Mouse (Mus musculus) CH12.LX (cell line): Measurements from ENCODE around the gene Nemp1. TPM values are rescaled to one million over a fixed set of nuclear protein-coding genes. Genes with fewer than 3 reads are reported as not detected.

Source experiments
- DNase-seq: peaks from one replicate; pipeline ENCODE4 v3.0.0-alpha.2; 2013; ENCODE audit errors: extremely low read depth
- H3K27ac ChIP-seq: 2 replicates; pipeline ENCODE4 v1.5.1; 2012; ENCODE audit warnings: low read depth, mild to moderate bottlenecking, control low read depth, moderate library complexity; ENCODE audit not compliant: insufficient read depth
- H3K27me3 ChIP-seq: replicated peaks from 2 replicates; pipeline ENCODE3; 2012; ENCODE audit warnings: inconsistent platforms
- H3K36me3 ChIP-seq, 2 experiments: replicated peaks in 1 of 2; 2 replicates each; pipeline versions ENCODE3 to v1.6.1; 2012; ENCODE audit warnings: inconsistent platforms in 1 of 2, low read length in 1 of 2, mild to moderate bottlenecking in 1 of 2, mixed read lengths in 1 of 2, moderate library complexity in 1 of 2; ENCODE audit not compliant: control insufficient read depth in 1 of 2, insufficient read depth in 1 of 2
- H3K4me1 ChIP-seq, 2 experiments: 2 replicates each; pipeline ENCODE4 v1.6.1; 2012; ENCODE audit warnings: inconsistent platforms in 1 of 2, moderate library complexity in 1 of 2; ENCODE audit not compliant: insufficient read depth in 2 of 2, control insufficient read depth in 1 of 2
- H3K4me2 ChIP-seq: 2 replicates; pipeline ENCODE4 v1.6.1; 2012; ENCODE audit warnings: low read depth, mild to moderate bottlenecking, control low read depth; ENCODE audit not compliant: poor library complexity, insufficient read depth, severe bottlenecking
- H3K4me3 ChIP-seq, 3 experiments: fragments of 150-350 bp in 1 of 3; sonication (generic) in 1 of 3; replicated peaks in 1 of 3; 2 replicates each; pipeline versions ENCODE3 to v1.5.1; 2011 to 2012; ENCODE audit warnings: low read depth in 2 of 3, low read length in 2 of 3, mild to moderate bottlenecking in 2 of 3, moderate library complexity in 2 of 3, control low read depth in 1 of 3, improper control_type of control experiment in 1 of 3, inconsistent platforms in 1 of 3, mixed read lengths in 1 of 3; ENCODE audit not compliant: poor library complexity in 1 of 3
- H3K79me2 ChIP-seq: replicated peaks from 2 replicates; pipeline ENCODE4 v1.6.1; 2012; ENCODE audit warnings: mild to moderate bottlenecking, moderate library complexity; ENCODE audit not compliant: control insufficient read depth, poor library complexity, insufficient read depth, severe bottlenecking; ENCODE audit errors: extremely low read depth
- H3K9ac ChIP-seq: 2 replicates; pipeline ENCODE4 v1.6.1; 2012; ENCODE audit warnings: low read depth, mild to moderate bottlenecking, control low read depth, moderate library complexity; ENCODE audit not compliant: insufficient read depth
- H3K9me3 ChIP-seq: replicated peaks from 2 replicates; pipeline ENCODE3; 2012; ENCODE audit warnings: low read length, inconsistent platforms, mixed read lengths
- CHD2 ChIP-seq: IDR thresholded peaks from 2 replicates; pipeline ENCODE4 v1.6.1; 2011; ENCODE audit warnings: low read length, improper control_type of control experiment
- ELF1 ChIP-seq: IDR thresholded peaks from 2 replicates; pipeline ENCODE4 v1.6.1; 2014; ENCODE audit warnings: low read depth, mild to moderate bottlenecking, inconsistent platforms, low read length, improper control_type of control experiment
- EP300 ChIP-seq: IDR thresholded peaks from 2 replicates; pipeline ENCODE4 v1.6.1; 2011; ENCODE audit warnings: low read length, improper control_type of control experiment
- GABPA ChIP-seq: IDR thresholded peaks from 2 replicates; pipeline ENCODE4 v1.6.1; 2012; ENCODE audit warnings: low read depth, low read length, improper control_type of control experiment, inconsistent platforms; ENCODE audit not compliant: insufficient replicate concordance
- MAFK ChIP-seq: IDR thresholded peaks from 2 replicates; pipeline ENCODE4 v1.6.1; 2011; ENCODE audit warnings: low read length, improper control_type of control experiment; ENCODE audit not compliant: insufficient replicate concordance
- MAX ChIP-seq: IDR thresholded peaks from 2 replicates; pipeline ENCODE4 v1.6.1; 2011; ENCODE audit warnings: low read length, improper control_type of control experiment
- MXI1 ChIP-seq: IDR thresholded peaks from 2 replicates; pipeline ENCODE4 v1.6.1; 2011; ENCODE audit warnings: mild to moderate bottlenecking, low read depth, low read length, improper control_type of control experiment
- MYC ChIP-seq: IDR thresholded peaks from 2 replicates; pipeline ENCODE4 v1.6.1; 2011; ENCODE audit warnings: low read depth, mild to moderate bottlenecking, improper control_type of control experiment, low read length
- POLR2A ChIP-seq: IDR thresholded peaks from 2 replicates; pipeline ENCODE4 v1.6.1; 2011; ENCODE audit warnings: low read depth, mild to moderate bottlenecking, improper control_type of control experiment, low read length
- RCOR1 ChIP-seq: conservative IDR thresholded peaks from 2 replicates; pipeline ENCODE4 v1.6.1; 2012; ENCODE audit warnings: low read depth, mild to moderate bottlenecking, inconsistent platforms, low read length, improper control_type of control experiment
- USF1 ChIP-seq: IDR thresholded peaks from 2 replicates; pipeline ENCODE4 v1.6.1; 2014; ENCODE audit warnings: low read depth, mild to moderate bottlenecking, inconsistent platforms, low read length, improper control_type of control experiment
- USF2 ChIP-seq: conservative IDR thresholded peaks from 2 replicates; pipeline ENCODE4 v1.6.1; 2011; ENCODE audit warnings: low read depth, low read length, improper control_type of control experiment
- ZC3H11A ChIP-seq: IDR thresholded peaks from 2 replicates; pipeline ENCODE4 v1.6.1; 2012; ENCODE audit warnings: low read depth, mild to moderate bottlenecking, inconsistent platforms, low read length, improper control_type of control experiment
- ZNF384 ChIP-seq: IDR thresholded peaks from 2 replicates; pipeline ENCODE4 v1.6.1; 2012; ENCODE audit warnings: low read depth, low read length, improper control_type of control experiment, inconsistent platforms
- dilution Hi-C: fragments of 300-500 bp; cut with MboI; formaldehyde crosslinking; loops from 2 replicates; pipeline ENCODE4 v1.14.3; 2020; ENCODE audit warnings: low sequenced_read_pairs; ENCODE audit not compliant: extremely low pct_unique_long_range_greater_than_20kb, extremely low pct_ligation_motif_present
- in situ Hi-C: fragments of 300-500 bp; cut with MboI; formaldehyde crosslinking; loops from 3 replicates; pipeline ENCODE4 v1.14.3; 2019; ENCODE audit warnings: low sequenced_read_pairs, low pct_ligation_motif_present, low pct_unique_long_range_greater_than_20kb, mixed read lengths
- polyA plus RNA-seq: library from polyadenylated mRNA; unstranded; fragments of >175 nt; gene quantifications from 2 replicates; pipeline ENCODE4 v1.2.1, GENCODE M21; 2012; ENCODE audit warnings: low read depth; ENCODE audit not compliant: insufficient read length
- total RNA-seq, 2 experiments: library from RNA; depleted of rRNA; stranded (reverse); fragments of 300-350 nt in 1 of 2; fragments of >200 nt in 1 of 2; gene quantifications; 2 replicates each; pipeline ENCODE4 v1.2.3; 2012 to 2014

The Nemp1 gene
- total and polyA plus RNA-seq, 3 experiments = 8.3 to 17.4 (median 13.2) TPM

GRCm38 (mm10) chr10:127730285-127730932 is 63.7 kb downstream of the Nemp1 start:
- Histone ChIP-seq H3K4me1 (peaks cover 10 to 14% of the 10 kb centered on the region in 2 experiments), H3K36me3 (no peaks in the 10 kb centered on the region), H3K27me3 (peaks cover 42% of the 10 kb centered on the region), H3K9me3 (no peaks in the 10 kb centered on the region), H3K4me3 (no peak overlapping the region), H3K9ac (no peak overlapping the region), H3K4me2 (no peak overlapping the region), H3K79me2 (no peaks in the 10 kb centered on the region), H3K27ac (no peak overlapping the region)
- dilution Hi-C loops (no loop called here), in situ Hi-C loops (loop anchor here (5.0 to 25.0 kb wide), 4 partner anchors 33 to 207 kb away; no protein-coding TSS in a partner anchor)
- TF ChIP-seq MAFK (no peak), RCOR1 (no peak), MAX (no peak), MXI1 (no peak), POLR2A (no peak), MYC (no peak), EP300 (no peak)
- no peak for DNase-seq

- no peak overlapping the region for H3K4me3 ChIP-seq
- DNase-seq = no peak
- H3K79me2 ChIP-seq = no peaks in the 10 kb centered on the region
- peaks cover 38% of the 10 kb centered on the region for H3K27me3 ChIP-seq
- no peak overlapping the region for H3K27ac ChIP-seq
- H3K4me1 ChIP-seq = peaks cover 10 to 14% of the 10 kb centered on the region in 2 experiments
- 0 out of 2 replicates have a peak overlapping the region, but pooled peaks have one; percentile 13 for H3K9ac ChIP-seq
- no peaks in the 10 kb centered on the region for H3K9me3 ChIP-seq
- TF ChIP-seq CHD2 (no peak), USF1 (no peak), POLR2A (no peak), ELF1 (no peak), GABPA (no peak), USF2 (no peak)
- H3K36me3 ChIP-seq = no peaks in the 10 kb centered on the region
- no peak overlapping the region for H3K4me2 ChIP-seq
- dilution Hi-C loops (no loop called here), in situ Hi-C loops (loop anchor here (5.0 to 25.0 kb wide), 4 partner anchors 34 to 206 kb away; no protein-coding TSS in a partner anchor)
Measured at GRCm38 (mm10) chr10:127730933-127731310, 64.2 kb downstream of the Nemp1 start.

- TF ChIP-seq ZNF384 (peak; percentile 39; the same call in 1 of the 2 replicates), ZC3H11A (no peak)
- TF ChIP-seq, all 38 proteins: peak for 1
- peak; percentile 3 for DNase-seq
- Histone ChIP-seq H3K27ac (no peak overlapping the region), H3K79me2 (no peaks in the 10 kb centered on the region), H3K4me1 (peaks cover 10 to 14% of the 10 kb centered on the region in 2 experiments), H3K36me3 (no peaks in the 10 kb centered on the region), H3K4me3 (no peak overlapping the region), H3K4me2 (no peak overlapping the region), H3K9me3 (no peaks in the 10 kb centered on the region), H3K27me3 (peaks cover 38% of the 10 kb centered on the region), H3K9ac (0 out of 2 replicates have a peak overlapping the region, but pooled peaks have one; percentile 13)
- in situ Hi-C loops = loop anchor here (5.0 to 25.0 kb wide), 4 partner anchors 34 to 206 kb away; no protein-coding TSS in a partner anchor
- dilution Hi-C loops = no loop called here
Measured at GRCm38 (mm10) chr10:127731397-127731796, 64.7 kb downstream of the Nemp1 start.
